Mouse (Mus musculus) thymus, postnatal 10 days (tissue): ENCODE results near the gene Caln1.

Experiments used
- DNase-seq, 2 experiments: peaks; one replicate each; pipeline ENCODE4 v3.0.0; 2021; ENCODE audit warnings: low spot score in 2 of 2

Caln1 gene

DNA sequence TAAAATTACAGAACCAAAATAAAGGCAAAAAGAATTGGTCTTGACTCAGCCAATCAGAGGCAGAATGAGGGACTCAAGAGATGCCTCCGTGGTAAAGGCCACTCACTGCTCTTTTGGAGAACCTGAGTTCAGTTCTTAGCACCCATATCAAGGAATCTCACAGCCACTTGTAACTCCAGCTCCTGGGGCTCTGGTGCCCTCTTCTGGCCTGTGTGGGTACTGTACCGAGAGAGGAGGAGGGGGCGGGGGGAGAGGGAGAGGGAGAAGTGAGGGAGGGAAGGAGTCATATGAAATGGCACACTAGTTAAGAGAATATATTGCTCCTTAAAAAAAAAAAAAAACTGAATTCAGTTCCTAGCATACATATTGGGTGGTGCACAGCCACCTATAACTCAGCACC is 442.7 kb downstream of the Caln1 start:
- no peak for DNase-seq

DNA sequence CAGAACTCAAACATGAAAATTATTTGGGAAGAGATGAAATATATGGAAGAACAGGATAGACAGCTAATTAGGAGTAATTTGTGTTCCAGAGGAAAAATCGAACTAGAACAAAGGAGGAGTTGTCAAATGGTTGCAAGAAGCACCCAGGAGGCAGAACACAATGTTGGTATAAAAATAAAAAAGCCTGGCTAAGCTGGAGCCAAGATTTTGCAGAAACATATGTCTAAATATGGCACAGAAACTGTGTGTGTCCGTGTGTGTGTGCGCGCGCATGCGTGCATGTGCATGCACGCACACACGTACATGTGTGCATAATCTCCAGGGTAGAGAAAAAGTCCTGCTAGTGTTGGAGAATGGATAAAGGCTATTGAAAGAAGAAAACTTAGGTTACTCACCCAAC is 443.3 kb downstream of the Caln1 start:
- DNase-seq, result no peak

DNA sequence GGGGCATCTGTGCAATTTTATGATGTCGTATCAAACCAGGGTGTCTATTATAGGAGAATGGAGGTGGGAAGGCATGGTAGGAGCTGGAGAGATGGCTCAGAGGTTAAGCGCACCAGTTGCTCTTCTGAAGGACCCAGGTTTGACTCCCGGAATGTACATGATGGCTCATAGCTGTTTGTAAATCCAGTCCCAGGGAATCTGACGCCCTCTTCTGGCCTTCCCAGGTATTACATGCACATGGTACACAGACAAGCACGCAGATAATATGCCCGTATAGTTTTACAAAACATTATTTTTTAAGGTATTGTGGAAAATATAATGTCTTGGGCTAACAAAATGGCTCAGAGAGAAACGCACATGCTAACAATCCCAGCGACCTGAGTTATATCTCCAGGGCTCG is 443.8 kb downstream of the Caln1 start:
- no peak for DNase-seq

DNA sequence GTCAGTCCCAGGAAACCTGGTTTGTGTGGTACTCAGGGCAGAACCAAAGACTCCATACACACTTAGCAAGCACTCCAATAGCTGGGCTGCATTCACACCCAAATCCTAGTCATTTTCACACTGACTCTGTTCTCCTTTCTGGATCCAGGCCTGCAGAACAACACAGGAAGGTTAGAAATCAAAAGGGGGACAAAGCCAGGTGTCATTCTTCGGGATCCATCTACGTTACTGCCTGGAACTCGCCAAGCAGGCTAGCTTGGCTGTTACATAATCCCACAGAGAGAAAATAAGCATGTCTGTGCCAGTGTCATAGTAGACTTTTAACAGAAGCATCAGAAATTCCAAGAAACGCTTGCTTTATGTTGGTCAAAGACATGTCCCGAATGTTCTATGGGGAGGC is 446.1 kb downstream of the Caln1 start:
- DNase-seq, result no peak

DNA sequence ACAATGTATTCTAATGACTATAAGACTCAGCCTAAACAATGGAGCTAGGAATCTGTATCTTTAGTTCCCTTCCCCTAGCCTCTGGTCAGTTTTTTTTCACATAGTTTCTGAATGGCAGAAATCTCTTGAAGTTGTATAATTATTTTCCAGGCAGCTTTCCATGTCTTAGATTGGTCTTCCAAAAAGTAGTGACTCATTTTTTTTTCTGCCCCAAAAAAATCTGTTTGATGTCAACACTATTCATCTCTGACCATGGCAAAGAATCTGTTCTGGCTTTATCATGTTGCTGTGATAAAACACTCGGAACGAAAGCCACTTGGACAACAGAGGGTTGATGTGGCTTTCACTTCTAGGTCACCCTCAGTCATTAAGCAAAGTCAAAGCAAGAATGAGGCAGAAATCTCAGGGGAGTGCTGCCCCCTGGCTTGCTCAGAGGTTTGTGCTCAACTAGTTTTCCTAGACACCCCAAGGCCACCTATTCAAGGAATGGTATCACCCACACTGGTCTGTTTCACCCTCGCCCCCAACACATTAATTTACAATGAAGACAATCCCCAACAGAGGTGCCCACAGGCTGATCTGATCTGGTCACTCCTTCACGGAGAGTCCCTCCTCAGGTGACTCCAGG is 450.9 kb downstream of the Caln1 start:
- DNase-seq, result no peak

DNA sequence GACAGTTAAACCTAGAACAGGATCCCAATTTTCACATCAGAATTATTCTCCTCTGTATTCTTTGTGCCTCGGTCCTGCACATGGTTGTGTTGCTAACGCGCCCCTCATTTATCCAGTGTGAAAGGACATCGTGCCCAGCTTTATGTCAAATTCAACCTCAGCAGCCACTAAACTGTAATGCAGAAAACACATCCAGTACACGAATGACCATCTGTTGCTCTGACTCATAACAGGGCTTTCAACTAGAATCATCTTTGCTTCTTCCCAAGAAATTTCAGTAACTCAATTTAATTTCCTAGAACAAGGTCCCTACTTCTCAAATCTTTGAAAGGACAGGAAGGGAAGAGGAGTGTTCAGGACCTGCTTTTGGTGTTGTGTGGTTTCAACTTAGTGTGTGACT is 451.4 kb downstream of the Caln1 start:
- DNase-seq, result no peak

DNA sequence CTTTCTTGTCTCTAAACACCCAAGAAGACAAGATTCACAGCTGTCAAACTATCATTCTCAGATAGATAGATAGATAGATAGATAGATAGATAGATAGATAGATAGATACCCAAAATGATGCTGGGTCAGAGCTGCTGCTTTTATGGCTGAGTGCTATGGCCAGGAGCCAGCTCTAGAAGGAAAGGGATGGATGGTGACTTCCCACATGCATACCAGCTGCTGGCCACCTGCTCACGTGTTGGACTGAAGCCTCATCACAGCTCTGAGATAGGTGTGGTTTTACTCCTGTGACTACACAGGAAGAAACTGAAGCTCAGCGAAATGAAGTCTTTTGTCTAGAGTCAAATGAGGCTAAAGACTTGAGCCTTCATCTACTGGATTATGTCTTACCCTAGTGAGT is 456.5 kb downstream of the Caln1 start:
- no peak for DNase-seq

DNA sequence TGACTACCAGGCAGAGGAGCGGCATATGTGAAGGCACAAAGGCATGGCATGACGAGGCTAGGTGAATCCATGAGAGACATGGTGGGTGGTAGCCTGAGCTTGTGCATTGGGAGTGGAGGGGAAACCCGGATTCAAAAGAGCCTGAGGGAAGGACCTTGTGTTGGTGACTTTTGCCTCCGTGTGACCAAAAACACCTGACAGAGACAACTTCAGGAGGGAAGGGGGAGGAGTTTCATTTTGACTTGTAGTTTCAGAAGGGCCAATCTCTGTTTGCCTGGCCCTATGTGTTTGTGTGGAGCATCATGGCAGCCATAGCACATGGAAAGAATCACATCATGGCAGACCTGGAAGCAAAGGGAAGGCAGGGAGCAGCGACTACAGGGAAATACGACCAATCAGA is 479.3 kb downstream of the Caln1 start:
- no peak for DNase-seq

DNA sequence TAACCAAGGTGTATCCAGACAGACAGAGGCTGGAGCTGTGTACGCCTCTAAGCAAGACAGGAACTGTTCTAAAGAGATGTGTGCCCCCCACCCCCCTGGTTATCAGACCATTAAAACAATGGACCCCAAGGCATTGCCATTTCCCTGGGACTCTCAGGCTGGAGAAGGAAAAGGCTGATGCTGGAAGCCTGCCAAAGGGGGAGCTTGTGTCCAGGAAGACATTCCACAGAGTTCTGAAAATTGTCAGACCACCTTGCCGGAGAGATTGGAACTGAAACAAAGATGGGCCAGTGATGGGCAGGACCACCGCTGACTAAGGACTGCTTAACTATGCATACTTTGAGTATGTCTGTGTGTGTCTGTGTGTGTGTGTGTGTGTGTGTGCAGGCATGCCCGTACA is 480.4 kb downstream of the Caln1 start:
- DNase-seq, result no peak

DNA sequence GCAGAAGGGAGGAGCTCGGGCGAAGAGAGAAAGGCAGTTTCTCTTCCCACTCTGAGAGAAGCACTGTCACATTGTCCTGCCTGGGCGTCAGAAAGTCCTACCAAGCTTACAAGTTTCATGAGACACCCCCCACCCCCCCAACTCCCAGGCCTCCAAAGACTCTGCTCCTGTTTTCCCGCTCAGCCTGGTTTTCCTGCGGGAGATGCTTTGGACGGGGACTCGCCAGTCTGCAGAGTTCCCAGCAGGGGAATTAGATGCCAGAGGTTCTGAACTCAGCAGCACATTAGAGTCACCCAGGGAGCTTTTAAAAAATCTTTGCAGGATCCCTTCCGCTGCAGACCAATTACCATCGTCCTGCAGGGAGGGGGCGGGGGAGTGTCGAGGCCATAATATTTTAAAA is 482.9 kb downstream of the Caln1 start:
- no peak for DNase-seq

DNA sequence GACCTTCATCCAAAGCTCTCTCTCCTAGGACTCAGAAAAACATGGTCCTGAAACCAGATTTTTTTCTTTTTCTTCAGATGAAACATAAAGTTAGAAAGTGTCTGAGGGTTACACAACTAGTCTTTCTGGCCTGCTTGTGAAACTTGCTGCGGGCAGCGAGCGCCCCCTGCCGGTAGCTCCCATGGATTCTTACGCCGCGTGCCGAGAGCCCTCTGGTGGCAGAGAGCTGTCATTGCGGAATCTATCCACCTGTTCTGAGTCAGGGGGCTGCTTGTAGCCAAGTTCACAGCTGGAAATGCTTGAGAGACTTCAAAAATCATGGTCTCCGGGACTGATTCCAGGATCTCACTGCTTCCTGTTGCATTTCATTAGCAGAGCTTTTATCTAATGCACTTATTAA is 484.1 kb downstream of the Caln1 start:
- peak; percentile 14 to 74 for DNase-seq

DNA sequence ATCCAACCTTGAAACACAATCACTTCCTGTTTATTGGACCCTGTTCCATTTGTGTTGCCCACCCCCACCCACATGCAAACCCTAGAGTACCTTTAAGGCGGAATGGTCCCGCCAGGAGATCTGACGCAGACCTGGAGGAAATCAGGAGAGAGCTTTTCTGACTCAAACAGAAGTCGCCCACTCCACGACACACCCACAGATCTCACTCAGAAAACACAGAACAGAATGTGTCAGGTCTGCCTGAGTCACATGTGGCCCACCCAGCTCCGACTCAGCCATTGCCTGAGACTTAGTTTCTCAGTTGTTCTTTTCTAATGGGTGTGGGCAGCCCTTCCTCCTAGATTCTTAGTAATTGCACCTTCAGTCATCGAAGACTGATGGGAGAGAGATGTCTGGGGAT is 485.2 kb downstream of the Caln1 start:
- DNase-seq, result no peak

DNA sequence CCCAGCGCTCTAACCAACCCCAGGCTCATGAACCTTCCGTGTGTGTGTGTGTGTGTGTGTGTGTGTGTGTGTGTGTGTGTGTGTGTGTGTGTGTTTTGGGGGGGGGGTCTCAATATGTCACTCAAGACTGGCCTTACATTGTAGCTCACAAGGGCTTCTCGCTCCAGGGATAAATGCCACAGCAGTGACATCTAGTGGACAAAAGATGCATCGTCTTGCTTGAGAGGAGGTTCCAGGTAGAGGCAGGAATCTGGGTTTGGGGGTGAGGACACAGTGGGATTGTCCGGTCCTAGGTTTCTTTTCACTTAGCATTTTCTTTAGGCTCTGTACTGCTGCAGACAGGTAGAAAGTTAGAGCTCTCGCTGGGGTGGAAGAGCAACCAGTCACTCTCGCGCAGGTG is 488.9 kb downstream of the Caln1 start:
- no peak for DNase-seq

DNA sequence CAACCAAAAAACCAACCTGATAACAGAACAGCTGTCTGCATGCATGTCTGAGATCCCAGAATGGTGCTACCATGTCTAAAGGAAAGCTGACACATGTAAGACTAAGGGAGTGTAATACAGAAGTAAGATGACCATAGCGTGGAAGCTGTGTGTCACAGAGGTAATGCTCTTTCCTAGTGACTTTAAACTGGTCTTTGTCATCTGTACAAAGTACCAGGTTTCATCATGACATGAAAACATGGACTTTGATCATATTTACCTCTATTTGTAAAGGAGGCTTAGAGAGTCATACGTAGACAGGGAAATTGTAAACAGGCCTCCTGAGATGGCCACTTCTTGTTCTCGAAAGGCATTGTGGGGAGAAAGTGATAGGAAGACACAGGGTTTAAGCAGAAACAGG is 489.5 kb downstream of the Caln1 start:
- no peak for DNase-seq

DNA sequence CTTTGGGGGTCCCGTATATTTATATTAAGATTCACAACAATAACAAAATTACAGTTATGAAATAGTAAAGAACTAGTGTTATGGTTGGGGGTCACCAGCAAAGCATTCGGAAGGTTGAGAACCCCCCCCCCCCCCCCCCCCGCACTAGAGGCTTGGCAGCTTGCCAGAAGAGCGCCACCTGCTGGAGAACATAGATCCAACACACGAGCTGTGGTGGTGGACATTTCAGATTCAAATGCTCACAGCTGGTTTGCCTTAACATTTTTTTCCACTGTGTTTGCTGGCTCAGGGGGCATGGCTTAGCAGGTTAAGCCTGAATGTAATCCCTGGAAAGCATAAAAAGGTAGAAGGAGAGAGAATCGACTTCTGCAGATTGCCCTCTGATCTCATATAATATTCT is 490.5 kb downstream of the Caln1 start:
- no peak for DNase-seq

DNA sequence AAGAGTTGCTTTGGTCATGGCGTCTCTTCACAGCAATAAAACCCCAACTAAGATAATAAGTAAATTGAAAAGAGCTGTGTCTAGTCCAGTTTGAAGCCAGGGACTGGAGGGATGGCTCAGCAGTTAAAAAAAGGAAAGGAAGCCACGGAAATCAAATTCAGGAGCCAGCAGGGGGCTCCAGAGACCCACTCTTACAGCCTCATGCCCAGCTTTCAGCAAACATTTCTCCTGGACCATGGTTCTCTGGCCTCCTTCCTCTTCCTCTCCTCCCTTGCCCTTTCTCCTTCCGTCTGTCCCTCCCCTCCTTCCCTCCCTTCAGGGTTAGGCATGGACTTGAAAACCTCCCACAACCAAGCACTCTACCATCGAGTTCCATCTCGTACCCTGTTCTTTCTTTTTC is 493.0 kb downstream of the Caln1 start:
- DNase-seq, result no peak

DNA sequence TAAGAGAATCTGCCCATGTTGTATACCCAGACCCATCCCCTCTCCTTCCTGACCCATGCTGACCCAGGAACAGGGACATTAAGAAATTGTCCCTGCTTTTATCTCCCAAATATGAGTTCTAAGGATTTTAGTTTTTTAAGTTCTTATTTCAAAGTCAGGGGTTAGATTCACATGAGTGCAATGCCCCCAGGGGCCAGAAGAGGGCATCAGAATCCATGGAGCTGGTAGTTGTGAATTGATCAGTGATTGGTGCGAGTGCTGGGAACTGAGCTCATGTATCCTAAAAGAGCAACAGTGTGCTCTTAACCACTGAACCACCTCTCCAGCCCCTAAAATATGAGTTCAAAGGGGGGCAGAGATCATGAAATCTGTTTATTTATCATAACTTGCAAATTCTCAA is 500.6 kb downstream of the Caln1 start:
- DNase-seq, result no peak

DNA sequence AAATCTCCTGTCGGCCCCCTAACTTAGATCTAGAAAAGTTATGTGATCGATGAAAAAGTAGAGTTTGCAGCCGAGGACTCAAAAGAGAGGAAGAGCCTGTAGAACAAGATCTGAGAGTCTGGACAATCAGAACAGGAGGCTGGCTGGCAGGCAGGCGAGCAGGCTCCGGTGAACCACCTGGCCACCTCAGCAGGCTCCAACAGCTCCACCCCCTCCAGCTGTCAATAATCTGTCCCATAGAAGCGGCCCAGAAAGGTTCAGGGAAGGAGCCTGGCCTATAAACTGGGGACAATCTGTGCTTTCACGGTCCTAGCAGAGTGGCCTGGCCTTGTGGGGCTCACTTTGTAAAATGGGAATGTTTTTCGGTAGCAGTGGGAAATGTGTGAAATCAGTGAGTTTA is 501.8 kb downstream of the Caln1 start:
- no peak for DNase-seq

DNA sequence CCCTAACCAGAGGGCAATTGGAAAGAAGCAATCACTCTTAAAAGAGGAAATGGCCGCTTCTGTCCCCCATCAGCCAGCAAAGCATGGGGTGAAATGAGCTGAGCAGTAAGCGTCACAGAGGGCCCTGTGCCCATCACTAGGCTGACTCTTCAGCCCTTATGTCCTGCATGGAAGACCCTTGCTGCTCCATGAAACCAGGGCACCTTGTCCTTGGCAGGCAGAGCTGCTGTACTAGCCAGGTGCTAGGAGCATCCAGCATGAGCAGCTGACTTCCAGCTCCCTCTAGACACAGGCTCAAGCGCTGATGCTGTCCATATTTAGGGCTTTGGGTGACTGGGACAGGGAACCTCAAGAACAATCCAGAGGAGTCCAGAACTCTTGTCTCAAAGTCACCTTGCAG is 506.1 kb downstream of the Caln1 start:
- no peak for DNase-seq

DNA sequence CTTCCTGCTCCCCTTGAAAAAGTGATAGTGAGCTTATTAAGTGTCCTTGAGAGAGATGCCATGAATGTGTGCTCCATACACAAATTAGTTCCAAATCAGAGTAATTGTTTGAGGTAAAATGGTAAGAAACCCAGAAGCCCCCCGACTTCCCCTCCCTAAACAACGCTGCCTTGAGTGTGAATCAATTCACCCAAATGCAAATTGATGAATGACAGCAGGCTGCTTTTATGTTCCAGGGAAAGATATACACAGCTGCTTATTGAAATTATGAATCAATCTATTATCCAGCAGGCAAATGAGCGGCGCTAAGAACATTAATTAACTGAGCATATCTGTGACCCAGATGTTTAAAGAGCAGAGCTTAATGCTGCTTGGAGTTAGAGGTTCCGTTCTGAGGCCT is 511.1 kb downstream of the Caln1 start:
- no peak for DNase-seq

DNA sequence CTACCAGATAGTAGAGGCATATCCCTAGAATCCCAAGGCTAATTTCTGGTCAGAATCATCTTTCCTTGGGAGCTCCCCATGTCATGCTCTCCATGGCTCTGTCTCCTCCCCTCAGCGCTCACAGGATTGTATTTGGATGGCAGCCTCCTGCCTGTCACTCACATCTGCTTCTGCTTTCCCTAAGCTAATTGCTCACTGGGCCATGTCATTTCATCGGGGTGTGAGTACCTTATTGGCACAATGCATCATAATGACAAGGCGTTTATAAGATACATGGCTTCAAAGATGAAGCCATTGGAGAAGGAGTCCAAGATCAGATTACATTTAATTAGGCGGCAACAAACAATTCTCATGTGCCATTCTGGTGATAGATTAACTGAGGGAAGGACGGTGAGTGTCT is 522.5 kb downstream of the Caln1 start:
- DNase-seq, result no peak

DNA sequence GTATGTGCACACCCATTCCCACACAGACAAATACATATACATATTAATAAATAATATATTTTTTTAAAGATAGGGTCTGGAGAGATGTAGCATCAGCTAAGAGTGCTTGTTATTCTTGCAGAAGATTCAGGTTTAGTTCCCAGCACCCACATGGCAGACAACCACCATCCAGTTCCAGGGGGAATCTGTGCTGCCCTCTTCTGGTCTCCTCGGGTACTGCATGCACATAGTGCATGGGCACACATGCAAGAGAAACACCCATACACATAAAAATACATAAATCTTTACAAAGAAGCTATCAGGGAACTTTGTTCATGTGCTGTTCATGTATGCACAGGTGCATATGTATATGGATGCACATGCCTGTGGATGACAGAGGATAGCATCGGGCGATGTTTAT is 526.7 kb downstream of the Caln1 start:
- DNase-seq, result no peak
